Mouse (Mus musculus): ENCODE results near the gene Ppa2. TPM values are rescaled to one million over a fixed set of nuclear protein-coding genes. Genes with fewer than 3 reads are reported as not detected.

Ppa2 gene
- polyA plus RNA-seq, 1 experiment from 2014 or later: 91.1 TPM

DNA sequence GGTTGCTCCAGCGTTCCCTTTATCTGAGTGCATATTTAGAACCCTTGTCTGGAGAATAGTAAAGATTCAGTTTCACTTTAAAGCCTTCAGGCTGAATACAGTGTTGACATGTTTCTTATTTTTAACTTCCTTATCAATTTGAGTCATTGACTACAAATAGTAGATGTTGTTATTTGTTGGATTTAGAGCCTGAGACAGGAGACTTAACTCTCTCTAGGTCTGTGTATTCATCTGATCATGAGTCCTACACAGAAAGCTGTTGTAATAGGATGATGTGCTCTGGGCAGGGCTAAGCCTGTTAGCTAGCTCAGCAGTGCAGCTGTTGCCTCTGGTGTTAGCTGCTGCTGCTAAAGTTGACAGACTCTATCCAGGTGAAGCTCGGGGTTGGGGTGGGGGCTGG lies 25.3 kb downstream of the Ppa2 start:
- WGBS: 85% methylated on average over 2 of the region's 2 CpGs
- Histone ChIP-seq H3K27me3 (ENCODE audit: control insufficient read depth, insufficient read depth, low read length) (no peaks in the 10 kb centered on the region), H3K27ac (ENCODE audit: low read depth, low read length) (no peak overlapping the region), H3K9ac (replicated peaks; ENCODE audit: low read depth, low read length) (no peak overlapping the region), H3K4me2 (ENCODE audit: low read depth, low read length) (no peak overlapping the region), H3K9me3 (ENCODE audit: control insufficient read depth, low read length) (no peaks in the 10 kb centered on the region), H3K36me3 (ENCODE audit: control insufficient read depth, insufficient read depth, low read length) (no peaks in the 10 kb centered on the region), H3K4me1 (ENCODE audit: control insufficient read depth, insufficient read depth, low read length) (no peaks in the 10 kb centered on the region), H3K4me3 (ENCODE audit: low read depth, low read length) (no peak overlapping the region)
- ATAC-seq (ENCODE audit: low read depth): no peak

GRCm38 (mm10) chr3:133336400-133336799 lies 26.5 kb downstream of the Ppa2 start:
- Histone ChIP-seq H3K9me3 (ENCODE audit: control insufficient read depth, low read length) (no peaks in the 10 kb centered on the region), H3K4me1 (ENCODE audit: control insufficient read depth, insufficient read depth, low read length) (no peaks in the 10 kb centered on the region), H3K36me3 (ENCODE audit: control insufficient read depth, insufficient read depth, low read length) (no peaks in the 10 kb centered on the region), H3K4me3 (ENCODE audit: low read depth, low read length) (no peak overlapping the region), H3K9ac (replicated peaks; ENCODE audit: low read depth, low read length) (no peak overlapping the region), H3K27me3 (ENCODE audit: control insufficient read depth, insufficient read depth, low read length) (no peaks in the 10 kb centered on the region), H3K27ac (ENCODE audit: low read depth, low read length) (no peak overlapping the region), H3K4me2 (ENCODE audit: low read depth, low read length) (no peak overlapping the region)
- no peak for ATAC-seq (ENCODE audit: low read depth)
- WGBS: 75% methylated on average over 7 of the region's 7 CpGs

- Histone ChIP-seq H3K4me2 (ENCODE audit: low read depth, low read length) (no peak overlapping the region), H3K36me3 (ENCODE audit: control insufficient read depth, insufficient read depth, low read length) (no peaks in the 10 kb centered on the region), H3K27me3 (ENCODE audit: control insufficient read depth, insufficient read depth, low read length) (no peaks in the 10 kb centered on the region), H3K27ac (ENCODE audit: low read depth, low read length) (no peak overlapping the region), H3K9ac (replicated peaks; ENCODE audit: low read depth, low read length) (no peak overlapping the region), H3K4me1 (ENCODE audit: control insufficient read depth, insufficient read depth, low read length) (no peaks in the 10 kb centered on the region), H3K9me3 (ENCODE audit: control insufficient read depth, low read length) (no peaks in the 10 kb centered on the region), H3K4me3 (ENCODE audit: low read depth, low read length) (no peak overlapping the region)
- 0 out of 2 replicates have a peak, but pooled peaks have one; percentile 5 for ATAC-seq (ENCODE audit: low read depth)
- 83% methylated on average over 9 of the region's 9 CpGs for WGBS
Measured at GRCm38 (mm10) chr3:133338851-133339356, 29.0 kb downstream of the Ppa2 start.

- 57% methylated on average over 11 of the region's 11 CpGs for WGBS
- ATAC-seq (ENCODE audit: low read depth): peak; percentile 68; the same call in 1 of the 2 replicates
Measured at GRCm38 (mm10) chr3:133339411-133339823, 29.5 kb downstream of the Ppa2 start.

DNA sequence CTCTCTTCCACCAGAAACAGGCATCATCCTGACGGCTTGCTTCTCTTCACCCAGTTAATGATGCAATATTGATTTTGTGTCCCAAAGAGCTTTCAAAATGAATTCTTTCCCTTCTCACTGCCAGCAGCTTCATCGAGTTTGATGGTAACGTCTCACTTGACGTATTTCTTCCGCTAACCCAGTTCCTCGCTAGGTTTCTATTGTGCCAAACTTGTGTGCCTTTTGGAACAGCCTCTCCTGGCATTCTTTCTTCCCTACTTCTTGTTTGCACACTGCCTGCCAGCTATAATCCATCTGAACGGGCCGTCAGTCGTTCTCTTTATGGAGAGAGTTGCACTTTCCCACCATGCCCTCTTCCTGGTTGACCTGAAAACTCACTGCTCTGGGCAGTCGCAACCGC lies 31.2 kb downstream of the Ppa2 start:
- Histone ChIP-seq H3K4me3 (ENCODE audit: low read depth, low read length) (no peak overlapping the region), H3K27me3 (ENCODE audit: control insufficient read depth, insufficient read depth, low read length) (no peaks in the 10 kb centered on the region), H3K27ac (ENCODE audit: low read depth, low read length) (no peak overlapping the region), H3K36me3 (ENCODE audit: control insufficient read depth, insufficient read depth, low read length) (no peaks in the 10 kb centered on the region), H3K9ac (replicated peaks; ENCODE audit: low read depth, low read length) (no peak overlapping the region), H3K9me3 (ENCODE audit: control insufficient read depth, low read length) (no peaks in the 10 kb centered on the region), H3K4me2 (ENCODE audit: low read depth, low read length) (no peak overlapping the region), H3K4me1 (ENCODE audit: control insufficient read depth, insufficient read depth, low read length) (no peaks in the 10 kb centered on the region)
- WGBS: 75% methylated on average over 11 of the region's 11 CpGs
- no peak for ATAC-seq (ENCODE audit: low read depth)

More at GRCm38 (mm10) chr3:133339411-133339823, 29.5 kb downstream of the Ppa2 start:
- H3K9me3 ChIP-seq (ENCODE audit: control insufficient read depth, low read length): no peaks in the 10 kb centered on the region
- H3K36me3 ChIP-seq (ENCODE audit: control insufficient read depth, insufficient read depth, low read length): no peaks in the 10 kb centered on the region
- no peaks in the 10 kb centered on the region for H3K4me1 ChIP-seq (ENCODE audit: control insufficient read depth, insufficient read depth, low read length)
- H3K9ac ChIP-seq (replicated peaks; ENCODE audit: low read depth, low read length): no peak overlapping the region
- no peak overlapping the region for H3K27ac ChIP-seq (ENCODE audit: low read depth, low read length)
- H3K4me3 ChIP-seq (ENCODE audit: low read depth, low read length): no peak overlapping the region
- H3K27me3 ChIP-seq (ENCODE audit: control insufficient read depth, insufficient read depth, low read length): no peaks in the 10 kb centered on the region
- no peak overlapping the region for H3K4me2 ChIP-seq (ENCODE audit: low read depth, low read length)

DNA sequence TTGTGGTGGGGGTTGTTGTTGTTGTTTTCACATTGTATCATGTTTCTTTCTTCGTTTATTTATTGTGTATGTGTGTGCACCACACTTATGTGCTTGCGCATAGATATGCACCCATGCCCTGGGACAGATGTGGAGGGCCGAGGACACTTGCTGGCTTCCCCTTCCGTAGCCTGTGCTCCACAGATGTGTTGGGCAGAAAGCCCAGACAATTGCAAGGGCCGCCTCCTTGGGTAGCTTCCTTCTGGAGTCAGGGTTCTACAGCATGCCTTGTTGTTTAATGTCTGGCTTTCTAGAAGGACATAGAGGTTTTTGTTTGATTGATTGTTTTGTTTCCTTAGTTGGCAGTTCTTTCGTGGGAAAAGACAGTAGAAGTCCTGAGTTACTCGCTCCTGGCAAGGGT lies 37.6 kb downstream of the Ppa2 start:
- Histone ChIP-seq H3K9ac (replicated peaks; ENCODE audit: low read depth, low read length) (no peak overlapping the region), H3K9me3 (ENCODE audit: control insufficient read depth, low read length) (no peaks in the 10 kb centered on the region), H3K36me3 (ENCODE audit: control insufficient read depth, insufficient read depth, low read length) (no peaks in the 10 kb centered on the region), H3K27ac (ENCODE audit: low read depth, low read length) (no peak overlapping the region), H3K4me1 (ENCODE audit: control insufficient read depth, insufficient read depth, low read length) (no peaks in the 10 kb centered on the region), H3K27me3 (ENCODE audit: control insufficient read depth, insufficient read depth, low read length) (no peaks in the 10 kb centered on the region), H3K4me2 (ENCODE audit: low read depth, low read length) (no peak overlapping the region), H3K4me3 (ENCODE audit: low read depth, low read length) (no peak overlapping the region)
- WGBS: 82% methylated on average over 7 of the region's 7 CpGs
- ATAC-seq (ENCODE audit: low read depth): no peak

DNA sequence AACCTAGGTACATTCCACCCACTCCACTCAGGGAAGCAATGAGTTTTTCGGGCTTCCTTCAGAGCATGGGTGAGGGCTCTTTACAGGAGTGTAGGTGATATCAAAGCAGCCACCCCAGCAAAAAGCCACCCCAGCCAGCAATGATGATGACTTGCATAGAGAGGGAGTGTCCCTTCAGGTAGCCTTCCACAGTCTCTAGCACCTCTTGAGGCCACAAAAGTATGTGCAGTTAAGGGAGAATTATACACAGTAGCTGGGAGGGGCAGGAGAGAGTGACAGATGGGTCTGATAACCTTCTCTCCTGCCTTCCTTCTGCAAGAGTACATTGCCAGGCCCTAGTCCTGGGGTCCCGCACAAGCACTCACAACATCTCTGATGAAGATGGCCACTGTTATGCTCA lies 38.9 kb downstream of the Ppa2 start:
- H3K9me3 ChIP-seq (ENCODE audit: control insufficient read depth, low read length): no peaks in the 10 kb centered on the region
- H3K4me1 ChIP-seq (ENCODE audit: control insufficient read depth, insufficient read depth, low read length): no peaks in the 10 kb centered on the region
- H3K27me3 ChIP-seq (ENCODE audit: control insufficient read depth, insufficient read depth, low read length): no peaks in the 10 kb centered on the region
- no peak for ATAC-seq (ENCODE audit: low read depth)
- no peaks in the 10 kb centered on the region for H3K36me3 ChIP-seq (ENCODE audit: control insufficient read depth, insufficient read depth, low read length)
- H3K4me3 ChIP-seq (ENCODE audit: low read depth, low read length): no peak overlapping the region
- H3K9ac ChIP-seq (replicated peaks; ENCODE audit: low read depth, low read length): no peak overlapping the region
- WGBS: 96% methylated on average over 2 of the region's 2 CpGs
- H3K27ac ChIP-seq (ENCODE audit: low read depth, low read length): no peak overlapping the region
- no peak overlapping the region for H3K4me2 ChIP-seq (ENCODE audit: low read depth, low read length)

GRCm38 (mm10) chr3:133357426-133357974 lies 47.6 kb downstream of the Ppa2 start:
- ATAC-seq (ENCODE audit: low read depth): no peak

DNA sequence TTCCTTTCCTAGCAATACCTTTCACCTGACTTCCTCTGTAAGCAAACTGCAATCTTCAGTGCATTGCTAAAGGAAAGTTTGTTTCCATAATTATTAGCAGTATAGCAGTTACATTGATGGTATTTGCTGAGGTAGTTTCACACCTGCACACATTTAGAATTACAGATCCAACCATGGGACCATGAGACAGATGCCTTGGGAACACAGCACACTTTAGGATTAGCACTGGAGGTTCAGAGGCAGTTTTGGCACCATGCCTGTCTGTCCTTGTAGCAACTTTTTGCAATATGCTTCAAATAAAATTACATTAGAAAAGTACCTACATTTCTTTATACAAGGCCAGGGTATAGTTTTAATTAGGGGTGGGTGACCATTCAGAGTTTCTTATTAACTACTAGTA lies 48.1 kb downstream of the Ppa2 start:
- H3K4me3 ChIP-seq (ENCODE audit: low read depth, low read length): no peak overlapping the region
- H3K27me3 ChIP-seq (ENCODE audit: control insufficient read depth, insufficient read depth, low read length): no peaks in the 10 kb centered on the region
- no peak overlapping the region for H3K27ac ChIP-seq (ENCODE audit: low read depth, low read length)
- H3K4me2 ChIP-seq (ENCODE audit: low read depth, low read length): no peak overlapping the region
- H3K4me1 ChIP-seq (ENCODE audit: control insufficient read depth, insufficient read depth, low read length): no peaks in the 10 kb centered on the region
- H3K9me3 ChIP-seq (ENCODE audit: control insufficient read depth, low read length): no peaks in the 10 kb centered on the region
- H3K36me3 ChIP-seq (ENCODE audit: control insufficient read depth, insufficient read depth, low read length): no peaks in the 10 kb centered on the region
- no peak for ATAC-seq (ENCODE audit: low read depth)
- no peak overlapping the region for H3K9ac ChIP-seq (replicated peaks; ENCODE audit: low read depth, low read length)

More at GRCm38 (mm10) chr3:133357426-133357974, 47.6 kb downstream of the Ppa2 start:
- Histone ChIP-seq H3K4me2 (ENCODE audit: low read depth, low read length) (no peak overlapping the region), H3K27ac (ENCODE audit: low read depth, low read length) (no peak overlapping the region), H3K9me3 (ENCODE audit: control insufficient read depth, low read length) (no peaks in the 10 kb centered on the region), H3K36me3 (ENCODE audit: control insufficient read depth, insufficient read depth, low read length) (no peaks in the 10 kb centered on the region), H3K27me3 (ENCODE audit: control insufficient read depth, insufficient read depth, low read length) (no peaks in the 10 kb centered on the region), H3K4me3 (ENCODE audit: low read depth, low read length) (no peak overlapping the region), H3K9ac (replicated peaks; ENCODE audit: low read depth, low read length) (no peak overlapping the region), H3K4me1 (ENCODE audit: control insufficient read depth, insufficient read depth, low read length) (no peaks in the 10 kb centered on the region)
- 55% methylated on average over 6 of the region's 6 CpGs for WGBS
